Mouse (Mus musculus) neutrophil, adult 83 days (primary cell): ENCODE results near the gene Olfr1080. TPM values are rescaled to one million over a fixed set of nuclear protein-coding genes. Genes with fewer than 3 reads are reported as not detected.

Source experiments
- total RNA-seq, 2 experiments: library from RNA; stranded (reverse); gene quantifications; one replicate each; pipeline ENCODE4 v1.2.4; 2023

Gene Olfr1080
- total RNA-seq = not detected

DNA sequence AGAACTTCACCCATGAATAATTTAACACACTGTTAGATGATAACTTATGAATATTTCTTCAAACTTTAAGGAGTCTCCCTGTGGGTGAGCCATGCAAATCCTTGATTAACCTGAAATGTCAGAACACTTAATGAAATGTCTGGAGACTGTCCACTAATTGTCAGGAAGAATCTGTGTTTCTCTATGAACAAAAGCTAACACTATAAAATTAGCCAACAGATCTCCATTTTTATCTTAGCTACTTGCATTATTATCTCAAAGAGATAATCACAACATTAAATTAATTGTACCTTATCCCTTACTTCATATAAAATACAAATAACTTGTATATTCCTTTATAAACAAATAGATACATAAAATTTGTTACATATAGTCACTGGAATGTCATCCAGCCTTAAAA lies at the start of gene Olfr1080:
Olfr1080 (minus strand) TSS at position 101 of the 400 bp plus-strand sequence.

DNA sequence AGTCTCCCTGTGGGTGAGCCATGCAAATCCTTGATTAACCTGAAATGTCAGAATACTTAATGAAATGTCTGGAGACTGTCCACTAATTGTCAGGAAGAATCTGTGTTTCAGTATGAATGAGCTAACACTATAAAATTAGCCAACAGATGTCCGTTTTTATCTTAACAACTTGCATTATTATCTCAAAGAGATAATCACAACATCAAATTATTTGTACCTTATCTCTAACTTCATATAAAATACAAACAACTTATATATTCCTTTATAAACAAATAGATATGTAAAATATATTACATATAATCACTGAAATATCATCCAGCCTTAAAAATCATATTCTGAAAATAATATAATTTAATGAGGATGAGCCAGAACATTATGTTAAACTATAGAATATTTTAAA lies 40.8 kb upstream of the Olfr1080 start, which contains the start of gene Olfr1082:
Olfr1082 (minus strand) TSS at position 101 of the 400 bp plus-strand sequence.

DNA sequence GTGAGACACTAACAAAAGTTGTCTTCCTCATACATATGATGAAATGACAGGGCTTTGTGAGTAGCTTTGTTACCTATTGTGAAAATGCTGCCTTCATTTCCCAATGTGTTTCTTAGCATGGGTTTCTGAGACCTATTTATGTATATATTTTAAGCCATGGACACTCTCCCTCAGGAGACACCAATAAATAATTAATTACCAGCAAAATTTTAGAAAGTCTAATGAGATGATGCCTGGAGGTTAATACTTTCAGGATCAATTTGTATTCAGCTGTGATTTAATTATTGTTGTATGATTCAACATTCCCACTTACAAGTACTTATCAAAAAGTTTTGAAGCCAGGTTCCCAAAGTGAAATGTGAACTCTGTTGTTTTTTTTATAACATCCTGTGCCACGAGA lies 15.7 kb downstream of the Olfr1080 start, which contains the start of gene Olfr1079:
Olfr1079 (minus strand) TSS at position 101 of the 400 bp plus-strand sequence.

DNA sequence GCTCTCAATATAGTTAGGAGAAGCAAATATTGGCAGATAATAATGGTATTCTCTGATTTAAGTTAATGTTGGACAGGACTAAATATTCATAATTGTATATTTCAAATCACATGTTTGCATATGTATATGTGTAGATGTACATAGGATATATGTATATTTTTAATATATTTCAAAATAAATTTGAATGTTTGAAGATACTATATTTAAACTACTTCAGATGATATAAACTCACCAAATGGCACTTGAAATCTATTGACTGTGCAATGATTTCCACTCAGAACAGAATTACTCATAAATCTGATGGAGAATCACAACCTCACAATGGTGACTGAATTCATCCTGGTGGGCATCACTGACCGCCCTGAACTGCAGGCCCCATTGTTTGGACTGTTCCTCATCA lies 49.9 kb downstream of the Olfr1080 start, which contains the start of gene Olfr1076:
Olfr1076 (plus strand) TSS at position 301 of the 400 bp plus-strand sequence.

Other genes starting within 250 kb of the Olfr1080 start
- not detected for gene Olfr1053, start 243.0 kb downstream of the Olfr1080 start, total RNA-seq
- not detected for gene Olfr1054, start 222.8 kb downstream of the Olfr1080 start, total RNA-seq
- not detected for gene Olfr1055, start 208.0 kb downstream of the Olfr1080 start, total RNA-seq
- gene Olfr1056, start 195.8 kb downstream of the Olfr1080 start, total RNA-seq = not detected
- gene Olfr1057, start 179.8 kb downstream of the Olfr1080 start, total RNA-seq = not detected
- not detected for gene Olfr1058, start 169.7 kb downstream of the Olfr1080 start, total RNA-seq
- gene Olfr1061, start 144.2 kb downstream of the Olfr1080 start, total RNA-seq = not detected
- not detected for gene Olfr1062, start 131.5 kb downstream of the Olfr1080 start, total RNA-seq
- not detected for gene Olfr1065, start 107.6 kb downstream of the Olfr1080 start, total RNA-seq
- not detected for gene Olfr1066, start 102.0 kb downstream of the Olfr1080 start, total RNA-seq
- not detected for gene Olfr228, start 70.8 kb downstream of the Olfr1080 start, total RNA-seq
- not detected for gene Olfr1076, start 49.8 kb downstream of the Olfr1080 start, total RNA-seq
- gene Olfr1079, start 15.8 kb downstream of the Olfr1080 start, total RNA-seq = not detected
- gene Olfr1082, start 40.7 kb upstream of the Olfr1080 start, total RNA-seq = not detected
- gene Olfr1084, start 81.5 kb upstream of the Olfr1080 start, total RNA-seq = not detected
- gene Olfr1085, start 103.8 kb upstream of the Olfr1080 start, total RNA-seq = not detected
- gene Olfr1086, start 121.9 kb upstream of the Olfr1080 start, total RNA-seq = not detected
- not detected for gene Olfr1087, start 140.2 kb upstream of the Olfr1080 start, total RNA-seq
- gene Olfr1089, start 175.5 kb upstream of the Olfr1080 start, total RNA-seq = not detected
- not detected for gene Olfr1090, start 200.8 kb upstream of the Olfr1080 start, total RNA-seq
- gene Olfr1093, start 224.2 kb upstream of the Olfr1080 start, total RNA-seq = not detected